Mouse (Mus musculus) forebrain, embryonic 15.5 days (tissue): ENCODE measurements around the gene Pip4k2b. TPM values are rescaled to one million over a fixed set of nuclear protein-coding genes. Genes with fewer than 3 reads are reported as not detected.
A peak's percentile ranks its signal among the peaks of the same experiment; 100 is the strongest.
"Not testable (repeated sequence)": the region's sequence is repeated elsewhere in the genome, so short reads cannot be mapped to it uniquely, and the experiment has no call there.

Experiments used
- ATAC-seq: fragments of 200-750 bp; cut with Nextera tagmentation; replicated peaks from 2 replicates; pipeline ENCODE4 v1.8.0; 2017; ENCODE audit warnings: mild to moderate bottlenecking, moderate TSS enrichment, moderate library complexity
- H3K27ac ChIP-seq: fragments of 300-500 bp; sonication (generic); replicated peaks from 2 replicates; pipeline ENCODE4 v1.5.1; 2015; ENCODE audit warnings: mild to moderate bottlenecking, inconsistent platforms
- H3K27me3 ChIP-seq: fragments of 300-500 bp; sonication (generic); 2 replicates; pipeline ENCODE4 v1.6.1; 2015; ENCODE audit warnings: inconsistent platforms
- H3K36me3 ChIP-seq: fragments of 300-500 bp; sonication (generic); 2 replicates; pipeline ENCODE4 v1.6.1; 2015; ENCODE audit warnings: mild to moderate bottlenecking, inconsistent platforms
- H3K4me1 ChIP-seq: fragments of 300-500 bp; sonication (generic); 2 replicates; pipeline ENCODE4 v1.6.1; 2015; ENCODE audit warnings: inconsistent platforms
- H3K4me2 ChIP-seq: fragments of 300-500 bp; sonication (generic); replicated peaks from 2 replicates; pipeline ENCODE4 v1.6.1; 2015; ENCODE audit warnings: mild to moderate bottlenecking, inconsistent platforms
- H3K4me3 ChIP-seq: fragments of 300-500 bp; sonication (generic); 2 replicates; pipeline ENCODE4 v1.5.1; 2015; ENCODE audit warnings: mild to moderate bottlenecking, inconsistent platforms
- H3K9ac ChIP-seq: fragments of 300-500 bp; sonication (generic); replicated peaks from 2 replicates; pipeline ENCODE4 v1.6.1; 2015; ENCODE audit warnings: mild to moderate bottlenecking, inconsistent platforms
- H3K9me3 ChIP-seq: fragments of 300-500 bp; sonication (generic); 2 replicates; pipeline ENCODE4 v1.6.1; 2016; ENCODE audit warnings: inconsistent platforms
- WGBS: fragments of 180-500 bp; shearing (Covaris S2); methylation state at CpG from one replicate; pipeline ENCODE4 v1.1.7; 2015; ENCODE audit warnings: mixed read lengths; 5-methylcytosine and 5-hydroxymethylcytosine counted together
- polyA plus RNA-seq: library from polyadenylated mRNA; unstranded; fragments of >200 nt; fragmentation: Nextera tagmentation; extraction: Ambion mirVana; gene quantifications from 2 replicates; pipeline ENCODE4 v1.2.1, GENCODE M21; 2015

Gene Pip4k2b
- polyA plus RNA-seq, 1 experiment from 2014 or later, result 4.8 TPM

- no peak overlapping the region for H3K27ac ChIP-seq
- WGBS, result 84% methylated on average over 13 of the region's 13 CpGs
- no peak for ATAC-seq
- no peaks in the 10 kb centered on the region for H3K9me3 ChIP-seq
- no peak overlapping the region for H3K9ac ChIP-seq
- no peaks in the 10 kb centered on the region for H3K4me1 ChIP-seq
- H3K27me3 ChIP-seq, result no peaks in the 10 kb centered on the region
- no peak overlapping the region for H3K4me3 ChIP-seq
- peaks cover 53% of the 10 kb centered on the region for H3K36me3 ChIP-seq
- H3K4me2 ChIP-seq, result no peak overlapping the region
Observed at GRCm38 (mm10) chr11:97711200-97711900, 33.2 kb downstream of the Pip4k2b start.

GRCm38 (mm10) chr11:97710067-97710466 lies 34.4 kb downstream of the Pip4k2b start:
- not testable (repeated sequence) for ATAC-seq
- WGBS, result 85% methylated on average over 2 of the region's 2 CpGs
- peaks cover 59% of the 10 kb centered on the region for H3K36me3 ChIP-seq

GRCm38 (mm10) chr11:97703039-97703826 lies 41.3 kb downstream of the Pip4k2b start, which contains the start of gene Psmb3:
Gene Psmb3 (plus strand): TSS chr11:97703399.
- Histone ChIP-seq H3K36me3 (peaks cover 22% of the 10 kb centered on the region), H3K4me1 (peaks cover 29% of the 10 kb centered on the region), H3K9ac (peak within 1 kb of the TSS; percentile 77), H3K27ac (peak within 1 kb of the TSS; percentile 88), H3K9me3 (no peaks in the 10 kb centered on the region), H3K4me3 (peak within 1 kb of the TSS; percentile 89), H3K27me3 (no peaks in the 10 kb centered on the region), H3K4me2 (peak within 1 kb of the TSS; percentile 76)
- peak; percentile 89 for ATAC-seq
- WGBS, result under 1% methylated on average over 35 of the region's 35 CpGs

More at GRCm38 (mm10) chr11:97710067-97710466, 34.4 kb downstream of the Pip4k2b start:
- not testable (repeated sequence) for H3K27me3 ChIP-seq, H3K4me1 ChIP-seq, H3K4me3 ChIP-seq, H3K9me3 ChIP-seq, H3K9ac ChIP-seq, H3K4me2 ChIP-seq, H3K27ac ChIP-seq

GRCm38 (mm10) chr11:97702393-97702745 lies 42.1 kb downstream of the Pip4k2b start:
- peak overlapping the region; percentile 89 for H3K4me3 ChIP-seq
- H3K4me1 ChIP-seq, result peaks cover 34% of the 10 kb centered on the region
- ATAC-seq, result peak; percentile 4; the same call in 1 of the 2 replicates
- peak overlapping the region; percentile 59 for H3K9ac ChIP-seq
- under 1% methylated on average over 24 of the region's 24 CpGs for WGBS
- no peaks in the 10 kb centered on the region for H3K9me3 ChIP-seq
- H3K27ac ChIP-seq, result peak overlapping the region; percentile 88
- H3K36me3 ChIP-seq, result peaks cover 16% of the 10 kb centered on the region
- H3K27me3 ChIP-seq, result no peaks in the 10 kb centered on the region
- H3K4me2 ChIP-seq, result peak overlapping the region; percentile 74

GRCm38 (mm10) chr11:97701581-97702392 lies 42.7 kb downstream of the Pip4k2b start:
- Histone ChIP-seq H3K4me3 (peak overlapping the region; percentile 93), H3K36me3 (peaks cover 10% of the 10 kb centered on the region), H3K9ac (0 out of 2 replicates have a peak overlapping the region, but pooled peaks have one; percentile 59), H3K27me3 (no peaks in the 10 kb centered on the region), H3K9me3 (no peaks in the 10 kb centered on the region), H3K4me1 (peaks cover 40% of the 10 kb centered on the region), H3K27ac (peak overlapping the region; percentile 98), H3K4me2 (peak overlapping the region; percentile 74)
- WGBS, result 43% methylated on average over 15 of the region's 15 CpGs
- ATAC-seq, result no peak

GRCm38 (mm10) chr11:97700746-97701580 lies 43.5 kb downstream of the Pip4k2b start:
- H3K4me1 ChIP-seq, result peaks cover 48% of the 10 kb centered on the region
- 17% methylated on average over 30 of the region's 30 CpGs for WGBS

GRCm38 (mm10) chr11:97700003-97700745 lies 44.3 kb downstream of the Pip4k2b start, which contains the start of gene Pcgf2:
Gene Pcgf2 (minus strand): TSS chr11:97700497.
- peak; percentile 12 for ATAC-seq
- Histone ChIP-seq H3K4me2 (peak within 1 kb of the TSS; percentile 82), H3K9me3 (no peaks in the 10 kb centered on the region), H3K4me1 (peaks cover 56% of the 10 kb centered on the region), H3K36me3 (no peaks in the 10 kb centered on the region), H3K4me3 (peak within 1 kb of the TSS; percentile 93), H3K27me3 (no peaks in the 10 kb centered on the region), H3K9ac (peak within 1 kb of the TSS; percentile 97), H3K27ac (peak within 1 kb of the TSS; percentile 98)
- under 1% methylated on average over 85 of the region's 85 CpGs for WGBS

More at GRCm38 (mm10) chr11:97700746-97701580, 43.5 kb downstream of the Pip4k2b start:
- Histone ChIP-seq H3K9me3 (no peaks in the 10 kb centered on the region), H3K4me3 (peak overlapping the region; percentile 93), H3K27ac (peak overlapping the region; percentile 98), H3K27me3 (no peaks in the 10 kb centered on the region), H3K36me3 (peaks cover 2% of the 10 kb centered on the region; the same call in 1 of the 2 replicates), H3K9ac (peak overlapping the region; percentile 97), H3K4me2 (peak overlapping the region; percentile 74)
- no peak for ATAC-seq

- peak overlapping the region; percentile 93 for H3K4me3 ChIP-seq
- H3K9ac ChIP-seq, result peak overlapping the region; percentile 97
- H3K27ac ChIP-seq, result peak overlapping the region; percentile 98
- WGBS, result 1% methylated on average over 6 of the region's 9 CpGs
- no peaks in the 10 kb centered on the region for H3K9me3 ChIP-seq
- peaks cover 59% of the 10 kb centered on the region for H3K4me1 ChIP-seq
- peak overlapping the region; percentile 74 for H3K4me2 ChIP-seq
- no peaks in the 10 kb centered on the region for H3K27me3 ChIP-seq
- H3K36me3 ChIP-seq, result no peaks in the 10 kb centered on the region
- ATAC-seq, result peak; percentile 14
Observed at GRCm38 (mm10) chr11:97699626-97700002, 44.9 kb downstream of the Pip4k2b start.

- under 1% methylated on average over 55 of the region's 63 CpGs for WGBS
Observed at GRCm38 (mm10) chr11:97698741-97699611, 45.5 kb downstream of the Pip4k2b start.

More at GRCm38 (mm10) chr11:97698741-97699611, 45.5 kb downstream of the Pip4k2b start:
- H3K4me3 ChIP-seq, result peak overlapping the region; percentile 93
- peak overlapping the region; percentile 98 for H3K27ac ChIP-seq
- H3K9me3 ChIP-seq, result no peaks in the 10 kb centered on the region
- peak overlapping the region; percentile 82 for H3K4me2 ChIP-seq
- peak overlapping the region; percentile 97 for H3K9ac ChIP-seq
- peaks cover 59% of the 10 kb centered on the region for H3K4me1 ChIP-seq
- ATAC-seq, result no peak; the same call in 1 of the 2 replicates
- H3K27me3 ChIP-seq, result no peaks in the 10 kb centered on the region
- H3K36me3 ChIP-seq, result no peaks in the 10 kb centered on the region
